Mouse (Mus musculus): ENCODE results near the gene Cog5.

The Cog5 gene

GRCm38 (mm10) chr12:31895095-31895734, 240.5 kb downstream of the Cog5 start:
- no peak for DNase-seq (ENCODE audit: low spot score in 2 of 2)

- DNase-seq (ENCODE audit: low spot score in 2 of 2) = peak in 1 of 2 experiments; percentile 47
Observed at GRCm38 (mm10) chr12:31895888-31896287, 241.2 kb downstream of the Cog5 start.

GRCm38 (mm10) chr12:31896295-31896694, 241.6 kb downstream of the Cog5 start:
- DNase-seq (ENCODE audit: low spot score in 2 of 2) = no peak

GRCm38 (mm10) chr12:31896986-31897385, 242.3 kb downstream of the Cog5 start:
- DNase-seq (ENCODE audit: low spot score in 2 of 2) = peak in 1 of 2 experiments; percentile 39

- DNase-seq (ENCODE audit: low spot score in 2 of 2) = no peak
Observed at GRCm38 (mm10) chr12:31897456-31897855, 242.8 kb downstream of the Cog5 start.

- DNase-seq (ENCODE audit: low spot score in 2 of 2) = no peak
Observed at GRCm38 (mm10) chr12:31900391-31900914, 245.8 kb downstream of the Cog5 start.

- DNase-seq (ENCODE audit: low spot score in 2 of 2) = peak in 1 of 2 experiments; percentile 55
Observed at GRCm38 (mm10) chr12:31905696-31906551, 251.3 kb downstream of the Cog5 start.

GRCm38 (mm10) chr12:31907436-31907835, 252.8 kb downstream of the Cog5 start:
- no peak for DNase-seq (ENCODE audit: low spot score in 2 of 2)

- DNase-seq (ENCODE audit: low spot score in 2 of 2) = no peak
Observed at GRCm38 (mm10) chr12:31912966-31913551, 258.4 kb downstream of the Cog5 start.

- no peak for DNase-seq (ENCODE audit: low spot score in 2 of 2)
Observed at GRCm38 (mm10) chr12:31913614-31914013, 258.9 kb downstream of the Cog5 start.

GRCm38 (mm10) chr12:31916691-31917090, 262.0 kb downstream of the Cog5 start:
- no peak for DNase-seq (ENCODE audit: low spot score in 2 of 2)

GRCm38 (mm10) chr12:31917245-31917644, 262.6 kb downstream of the Cog5 start:
- DNase-seq (ENCODE audit: low spot score in 2 of 2) = peak in 1 of 2 experiments; percentile 56

GRCm38 (mm10) chr12:31920464-31921405, 266.1 kb downstream of the Cog5 start:
- DNase-seq (ENCODE audit: low spot score in 2 of 2) = no peak

GRCm38 (mm10) chr12:31924135-31924534, 269.5 kb downstream of the Cog5 start:
- no peak for DNase-seq (ENCODE audit: low spot score in 2 of 2)

GRCm38 (mm10) chr12:31925343-31925742, 270.7 kb downstream of the Cog5 start:
- DNase-seq (ENCODE audit: low spot score in 2 of 2) = no peak

GRCm38 (mm10) chr12:31926661-31927061, 272.0 kb downstream of the Cog5 start:
- DNase-seq (ENCODE audit: low spot score in 2 of 2) = peak; percentile 63 to 85

- no peak for DNase-seq (ENCODE audit: low spot score in 2 of 2)
Observed at GRCm38 (mm10) chr12:31928498-31928897, 273.8 kb downstream of the Cog5 start.

GRCm38 (mm10) chr12:31931818-31932217, 277.1 kb downstream of the Cog5 start:
- DNase-seq (ENCODE audit: low spot score in 2 of 2) = no peak

- no peak for DNase-seq (ENCODE audit: low spot score in 2 of 2)
Observed at GRCm38 (mm10) chr12:31936657-31937300, 282.1 kb downstream of the Cog5 start.

GRCm38 (mm10) chr12:31937613-31938012, 282.9 kb downstream of the Cog5 start:
- DNase-seq (ENCODE audit: low spot score in 2 of 2) = no peak

Measured in cerebellum, postnatal 4 days (tissue).